Mouse (Mus musculus): ENCODE measurements around the gene Ykt6. TPM values are rescaled to one million over a fixed set of nuclear protein-coding genes. Genes with fewer than 3 reads are reported as not detected.
"Not testable (repeated sequence)": the region's sequence is repeated elsewhere in the genome, so short reads cannot be mapped to it uniquely, and the experiment has no call there.

The Ykt6 gene
- polyA plus RNA-seq, 1 experiment from 2014 or later, result 76.0 TPM

DNA sequence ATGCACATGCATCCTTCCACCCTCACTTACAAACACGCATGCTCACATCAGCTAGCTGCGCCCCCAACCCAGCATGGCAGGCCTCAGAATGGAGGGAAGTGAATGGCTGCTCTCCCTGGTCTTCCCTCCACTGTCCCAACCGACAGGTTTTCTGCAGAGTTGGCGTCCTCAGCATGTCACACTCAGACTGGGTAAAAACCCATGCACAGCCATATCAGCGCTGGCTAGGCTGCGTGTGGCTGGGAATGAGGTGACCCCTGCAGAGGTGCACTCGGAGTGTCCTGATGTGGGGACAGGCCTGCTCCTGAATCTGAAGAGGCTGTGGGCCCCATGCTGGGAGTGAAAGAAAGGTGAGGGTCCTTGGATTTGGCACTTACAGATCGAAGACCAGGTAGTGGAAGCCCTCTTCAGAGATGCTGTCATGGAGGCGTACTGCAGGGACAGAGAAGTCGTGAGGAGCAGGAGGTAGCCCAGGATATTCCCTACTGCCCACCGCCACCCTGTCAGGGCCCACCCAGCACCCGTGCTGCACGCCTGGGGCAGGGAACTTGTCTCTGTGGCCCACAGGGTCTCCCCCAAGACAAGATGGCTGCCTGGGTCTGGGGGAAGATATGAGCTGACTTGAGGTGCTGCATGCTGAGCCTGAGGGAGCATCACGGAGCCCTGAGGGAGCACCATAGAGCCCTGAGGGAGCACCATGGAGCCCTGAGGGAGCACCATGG lies 45.6 kb downstream of the Ykt6 start:
- H3K36me3 ChIP-seq, result peaks cover 6% of the 10 kb centered on the region; the same call in 1 of the 2 replicates
- 81% methylated on average over 14 of the region's 14 CpGs for WGBS
- H3K27ac ChIP-seq, result peak overlapping the region; percentile 67; the same call in 1 of the 2 replicates
- H3K4me2 ChIP-seq, result no peak overlapping the region
- 0 out of 2 replicates have a peak overlapping the region, but pooled peaks have one; percentile 46 for H3K9ac ChIP-seq
- ATAC-seq (ENCODE audit: low FRiP score), result no peak
- H3K27me3 ChIP-seq, result peaks cover 15% of the 10 kb centered on the region
- peaks cover 20% of the 10 kb centered on the region for H3K4me1 ChIP-seq (replicated peaks)
- no peak overlapping the region for H3K4me3 ChIP-seq
- no peaks in the 10 kb centered on the region for H3K9me3 ChIP-seq

DNA sequence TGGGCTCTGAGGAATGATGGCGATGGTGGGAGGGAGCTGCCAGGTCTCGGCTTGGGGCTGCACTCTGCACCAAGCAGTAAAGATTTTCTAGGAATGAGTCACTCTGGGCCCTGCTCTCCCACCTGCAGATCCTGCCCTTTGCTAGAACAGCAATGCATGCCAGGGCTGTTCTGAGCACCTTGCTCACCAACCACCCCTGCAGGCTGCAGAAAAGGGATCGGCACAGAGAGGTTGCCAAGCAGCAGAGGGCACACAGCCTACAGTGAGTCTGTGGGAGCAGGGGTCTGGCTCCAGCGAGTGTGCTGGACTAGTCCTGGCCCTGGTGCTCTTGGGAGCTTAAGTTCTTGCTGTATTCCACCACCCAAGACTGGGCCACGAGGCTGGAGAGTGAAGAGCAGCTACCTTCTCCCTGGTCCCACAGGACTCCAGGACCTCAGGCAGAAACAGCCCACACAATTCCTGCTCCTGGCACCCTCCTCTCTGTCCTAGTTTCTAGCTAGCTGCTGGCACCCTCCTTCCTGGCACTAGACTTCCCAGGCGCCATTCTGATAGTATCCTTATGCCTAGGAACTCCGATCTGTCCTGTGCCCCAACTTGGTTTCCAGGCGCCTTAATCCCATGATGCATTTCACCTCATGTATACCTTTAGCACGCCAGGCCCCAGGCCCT lies 46.6 kb downstream of the Ykt6 start:
- H3K4me2 ChIP-seq, result no peak overlapping the region
- H3K27ac ChIP-seq, result no peak overlapping the region
- peaks cover 15% of the 10 kb centered on the region for H3K27me3 ChIP-seq
- no peak overlapping the region for H3K4me3 ChIP-seq
- H3K9me3 ChIP-seq, result no peaks in the 10 kb centered on the region
- H3K36me3 ChIP-seq, result peaks cover 6% of the 10 kb centered on the region; the same call in 1 of the 2 replicates
- no peak overlapping the region for H3K9ac ChIP-seq
- no peak for ATAC-seq (ENCODE audit: low FRiP score)
- WGBS, result 80% methylated on average over 9 of the region's 9 CpGs
- peaks cover 20% of the 10 kb centered on the region for H3K4me1 ChIP-seq (replicated peaks)

DNA sequence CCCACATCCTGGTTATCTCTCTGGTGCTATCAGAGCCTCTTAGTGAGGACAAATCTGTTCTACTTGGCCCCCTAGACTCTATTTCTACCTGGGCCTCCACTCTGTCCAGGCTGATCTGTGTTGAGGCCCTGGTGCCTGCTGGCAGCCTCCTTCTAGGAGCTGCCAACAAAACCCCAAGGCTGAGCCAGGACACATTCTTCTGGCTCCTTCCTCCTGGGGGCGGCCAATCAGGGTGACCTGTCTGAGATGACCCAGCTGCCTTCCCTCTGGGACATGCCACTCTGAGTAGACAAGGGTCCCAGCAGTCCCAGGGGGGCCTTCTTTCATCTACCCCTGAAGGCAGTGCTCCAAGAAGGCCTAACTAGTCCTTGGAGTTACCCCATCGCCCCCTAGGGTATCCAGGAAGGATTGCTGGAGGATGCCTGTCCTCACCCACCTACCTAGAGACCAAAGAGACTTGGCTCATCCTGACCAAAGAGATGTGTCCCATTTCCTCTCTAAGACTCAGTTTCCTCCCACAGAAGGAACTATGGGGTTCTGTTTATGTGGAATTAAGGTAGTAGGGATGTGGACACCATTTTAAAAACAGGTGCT lies 47.6 kb downstream of the Ykt6 start:
- no peak overlapping the region for H3K4me2 ChIP-seq
- ATAC-seq (ENCODE audit: low FRiP score), result no peak
- no peak overlapping the region for H3K9ac ChIP-seq
- no peaks in the 10 kb centered on the region for H3K36me3 ChIP-seq
- H3K27ac ChIP-seq, result no peak overlapping the region
- no peak overlapping the region for H3K4me3 ChIP-seq
- H3K4me1 ChIP-seq (replicated peaks), result peaks cover 20% of the 10 kb centered on the region
- WGBS, result 34% methylated on average over 2 of the region's 2 CpGs
- no peaks in the 10 kb centered on the region for H3K9me3 ChIP-seq
- peaks cover 15% of the 10 kb centered on the region for H3K27me3 ChIP-seq

DNA sequence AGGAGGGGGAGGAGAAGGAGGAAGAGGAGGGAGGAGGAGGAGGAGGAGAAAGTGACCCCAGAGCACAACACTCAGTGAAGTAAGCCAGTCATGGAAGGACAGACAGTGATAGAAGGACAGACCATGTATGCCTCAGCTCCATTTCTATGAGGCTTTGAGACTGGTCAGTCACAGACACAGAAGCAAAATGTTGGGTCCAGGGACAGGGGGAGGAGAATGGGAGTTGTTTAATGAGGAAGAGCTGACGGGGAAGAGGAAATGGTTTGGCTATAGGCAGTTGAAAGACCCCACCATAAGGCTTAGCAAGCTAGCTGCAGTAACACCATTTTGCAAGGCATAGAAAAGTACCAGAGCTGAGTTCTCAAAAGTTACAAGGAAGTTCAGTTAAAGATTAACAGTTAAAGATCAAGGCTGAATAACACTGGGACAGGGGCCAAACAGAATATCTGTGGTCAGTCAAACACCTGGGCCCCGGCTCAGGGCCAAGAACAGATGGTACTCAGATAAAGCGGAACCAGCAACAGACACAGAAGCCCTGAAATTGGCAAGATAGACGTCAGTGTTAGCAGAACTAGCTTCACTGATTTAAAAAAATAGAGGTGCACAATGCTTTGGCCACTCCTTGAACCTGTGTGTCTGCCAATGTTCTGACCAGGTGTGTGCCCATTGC lies 50.0 kb downstream of the Ykt6 start:
- H3K4me3 ChIP-seq; H3K4me2 ChIP-seq; H3K36me3 ChIP-seq; ATAC-seq (ENCODE audit: low FRiP score); H3K27ac ChIP-seq; H3K9ac ChIP-seq; H3K9me3 ChIP-seq: not testable (repeated sequence)
- Histone ChIP-seq H3K4me1 (replicated peaks) (peaks cover 10% of the 10 kb centered on the region), H3K27me3 (peaks cover 15% of the 10 kb centered on the region)
- WGBS, result 65% methylated on average over 1 of the region's 4 CpGs

DNA sequence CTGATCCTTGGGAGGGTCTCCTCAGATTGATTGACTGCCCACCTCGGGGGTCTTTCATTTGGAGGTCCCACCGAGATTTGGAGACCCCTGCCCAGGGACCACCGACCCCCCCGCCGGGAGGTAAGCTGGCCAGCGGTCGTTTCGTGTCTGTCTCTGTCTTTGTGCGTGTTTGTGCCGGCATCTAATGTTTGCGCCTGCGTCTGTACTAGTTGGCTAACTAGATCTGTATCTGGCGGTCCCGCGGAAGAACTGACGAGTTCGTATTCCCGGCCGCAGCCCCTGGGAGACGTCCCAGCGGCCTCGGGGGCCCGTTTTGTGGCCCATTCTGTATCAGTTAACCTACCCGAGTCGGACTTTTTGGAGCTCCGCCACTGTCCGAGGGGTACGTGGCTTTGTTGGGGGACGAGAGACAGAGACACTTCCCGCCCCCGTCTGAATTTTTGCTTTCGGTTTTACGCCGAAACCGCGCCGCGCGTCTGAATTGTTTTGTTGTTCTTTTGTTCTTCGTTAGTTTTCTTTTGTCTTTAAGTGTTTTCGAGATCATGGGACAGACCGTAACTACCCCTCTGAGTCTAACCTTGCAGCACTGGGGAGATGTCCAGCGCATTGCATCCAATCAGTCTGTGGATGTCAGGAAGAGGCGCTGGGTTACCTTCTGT lies 51.0 kb downstream of the Ykt6 start:
- not testable (repeated sequence) for H3K36me3 ChIP-seq; H3K27ac ChIP-seq; ATAC-seq (ENCODE audit: low FRiP score); H3K4me1 ChIP-seq (replicated peaks); H3K9me3 ChIP-seq
- H3K27me3 ChIP-seq, result peaks cover 15% of the 10 kb centered on the region
- peak overlapping the region; percentile 59 for H3K4me2 ChIP-seq
- H3K9ac ChIP-seq, result peak overlapping the region; percentile 70; the same call in 1 of the 2 replicates
- WGBS, result 6% methylated on average over 43 of the region's 44 CpGs
- peak overlapping the region; percentile 40 for H3K4me3 ChIP-seq

DNA sequence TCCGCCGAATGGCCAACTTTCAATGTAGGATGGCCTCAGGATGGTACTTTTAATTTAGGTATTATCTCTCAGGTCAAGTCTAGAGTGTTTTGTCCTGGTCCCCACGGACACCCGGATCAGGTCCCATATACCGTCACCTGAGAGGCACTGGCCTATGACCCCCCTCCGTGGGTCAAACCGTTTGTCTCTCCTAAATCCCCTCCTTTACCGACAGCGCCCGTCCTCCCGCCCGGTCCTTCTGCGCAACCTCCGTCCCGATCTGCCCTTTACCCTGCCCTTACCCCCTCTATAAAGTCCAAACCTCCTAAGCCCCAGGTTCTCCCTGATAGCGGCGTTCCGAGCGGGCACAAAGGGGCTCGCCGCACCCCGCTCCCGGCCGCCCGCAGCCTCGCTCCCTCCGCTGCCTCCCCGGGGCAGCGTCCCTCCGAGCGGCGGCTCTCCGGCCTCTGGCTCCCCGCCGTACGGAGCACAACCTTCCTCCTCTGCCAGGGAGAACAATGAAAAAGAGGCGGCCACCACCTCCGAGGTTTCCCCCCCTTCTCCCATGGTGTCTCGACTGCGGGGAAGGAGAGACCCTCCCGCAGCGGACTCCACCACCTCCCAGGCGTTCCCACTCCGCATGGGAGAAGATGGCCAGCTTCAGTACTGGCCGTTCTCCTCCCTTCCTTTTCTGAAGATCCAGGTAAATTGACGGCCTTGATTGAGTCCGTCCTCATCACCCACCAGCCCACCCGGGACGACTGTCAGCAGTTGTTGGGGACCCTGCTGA lies 51.7 kb downstream of the Ykt6 start:
- H3K36me3 ChIP-seq; H3K4me1 ChIP-seq (replicated peaks); H3K9me3 ChIP-seq; H3K27ac ChIP-seq: not testable (repeated sequence)
- Histone ChIP-seq H3K4me2 (peak overlapping the region; percentile 59), H3K9ac (peak overlapping the region; percentile 70), H3K27me3 (peaks cover 15% of the 10 kb centered on the region), H3K4me3 (peak overlapping the region; percentile 40)
- peak; percentile 81; the same call in 1 of the 2 replicates for ATAC-seq (ENCODE audit: low FRiP score)
- WGBS, result 2% methylated on average over 22 of the region's 49 CpGs

DNA sequence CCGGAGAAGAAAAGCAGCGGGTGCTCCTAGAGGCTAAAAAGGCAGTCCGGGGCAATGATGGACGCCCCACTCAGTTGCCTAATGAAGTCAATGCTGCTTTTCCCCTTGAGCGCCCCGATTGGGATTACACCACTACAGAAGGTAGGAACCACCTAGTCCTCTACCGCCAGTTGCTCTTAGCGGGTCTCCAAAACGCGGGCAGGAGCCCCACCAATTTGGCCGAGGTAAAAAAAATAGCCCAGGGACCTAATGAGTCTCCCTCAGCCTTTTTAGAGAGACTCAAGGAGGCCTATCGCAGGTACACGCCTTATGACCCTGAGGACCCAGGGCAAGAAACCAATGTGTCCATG lies 52.3 kb downstream of the Ykt6 start:
- H3K4me3 ChIP-seq, result peak overlapping the region; percentile 36
- peak overlapping the region; percentile 66 for H3K9ac ChIP-seq
- H3K4me1 ChIP-seq (replicated peaks); H3K27ac ChIP-seq; ATAC-seq (ENCODE audit: low FRiP score); H3K9me3 ChIP-seq; H3K36me3 ChIP-seq: not testable (repeated sequence)
- peak overlapping the region; percentile 59 for H3K4me2 ChIP-seq
- WGBS, result 19% methylated on average over 11 of the region's 13 CpGs
- peaks cover 15% of the 10 kb centered on the region for H3K27me3 ChIP-seq

DNA sequence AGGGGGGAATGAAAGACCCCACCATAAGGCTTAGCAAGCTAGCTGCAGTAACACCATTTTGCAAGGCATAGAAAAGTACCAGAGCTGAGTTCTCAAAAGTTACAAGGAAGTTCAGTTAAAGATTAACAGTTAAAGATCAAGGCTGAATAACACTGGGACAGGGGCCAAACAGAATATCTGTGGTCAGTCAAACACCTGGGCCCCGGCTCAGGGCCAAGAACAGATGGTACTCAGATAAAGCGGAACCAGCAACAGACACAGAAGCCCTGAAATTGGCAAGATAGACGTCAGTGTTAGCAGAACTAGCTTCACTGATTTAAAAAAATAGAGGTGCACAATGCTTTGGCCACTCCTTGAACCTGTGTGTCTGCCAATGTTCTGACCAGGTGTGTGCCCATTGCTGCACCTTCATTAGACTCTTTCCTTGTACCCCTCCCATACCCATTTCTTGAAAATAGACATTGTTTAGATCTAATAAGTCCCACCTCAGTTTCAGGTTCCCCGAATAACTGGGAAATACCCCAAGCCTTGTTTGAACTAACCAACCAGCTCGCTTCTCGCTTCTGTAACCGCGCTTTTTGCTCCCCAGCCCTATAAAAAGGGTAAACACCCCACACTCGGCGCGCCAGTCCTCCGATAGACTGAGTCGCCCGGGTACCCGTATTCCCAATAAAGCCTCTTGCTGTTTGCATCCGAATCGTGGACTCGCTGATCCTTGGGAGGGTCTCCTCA lies 55.4 kb downstream of the Ykt6 start:
- H3K4me3 ChIP-seq; H3K27me3 ChIP-seq; H3K36me3 ChIP-seq; ATAC-seq (ENCODE audit: low FRiP score); H3K4me2 ChIP-seq; H3K9me3 ChIP-seq; H3K4me1 ChIP-seq (replicated peaks); H3K27ac ChIP-seq; H3K9ac ChIP-seq: not testable (repeated sequence)
- 98% methylated on average over 3 of the region's 18 CpGs for WGBS

DNA sequence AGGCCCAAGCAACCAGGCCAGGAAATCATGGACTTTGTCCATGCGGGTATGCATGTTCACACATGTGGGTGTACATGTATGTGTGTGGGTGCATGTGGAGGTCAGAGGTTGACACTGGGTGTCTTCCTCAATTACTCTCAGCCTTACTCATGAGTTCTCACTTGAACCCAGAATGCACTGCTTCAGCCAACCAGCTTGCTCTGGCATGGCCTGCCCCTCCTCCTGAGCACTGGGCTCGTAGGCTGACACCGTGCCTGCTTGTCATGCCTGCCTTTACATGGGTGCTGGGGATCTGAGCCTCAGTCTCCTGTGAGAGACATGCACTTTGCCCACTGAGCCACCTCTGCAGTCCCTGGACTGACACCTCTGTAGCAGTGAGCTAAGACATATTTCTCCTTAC lies 56.4 kb downstream of the Ykt6 start:
- Histone ChIP-seq H3K36me3 (peaks cover 7% of the 10 kb centered on the region), H3K9ac (no peak overlapping the region), H3K4me2 (no peak overlapping the region), H3K27ac (no peak overlapping the region), H3K4me3 (no peak overlapping the region), H3K4me1 (replicated peaks) (peaks cover 8% of the 10 kb centered on the region; the same call in 1 of the 2 replicates), H3K9me3 (no peaks in the 10 kb centered on the region), H3K27me3 (0 out of 2 replicates have a peak, but pooled peaks cover 4% of the 10 kb centered on the region)
- WGBS, result 96% methylated on average over 3 of the region's 3 CpGs
- ATAC-seq (ENCODE audit: low FRiP score), result no peak

DNA sequence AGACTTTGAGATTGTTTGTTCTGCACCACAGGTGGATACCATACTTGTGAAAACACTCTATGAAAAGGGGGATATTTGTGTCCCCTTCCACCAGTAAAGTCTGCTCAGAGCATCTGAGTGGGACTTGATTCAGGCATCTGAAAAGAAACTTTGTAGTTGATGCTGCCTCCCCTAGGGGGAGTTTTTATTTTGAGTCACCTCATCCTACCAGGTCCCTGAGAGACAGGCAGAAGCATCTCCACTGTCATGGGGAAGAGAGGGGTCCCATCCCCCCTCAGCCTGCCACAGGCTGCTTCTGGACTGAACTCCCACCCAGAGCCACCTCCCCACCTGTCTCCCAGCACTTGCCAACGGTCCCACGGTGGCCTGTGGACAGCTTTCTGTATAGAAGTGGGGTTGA lies 57.9 kb downstream of the Ykt6 start:
- Histone ChIP-seq H3K27me3 (0 out of 2 replicates have a peak, but pooled peaks cover 4% of the 10 kb centered on the region), H3K9me3 (no peaks in the 10 kb centered on the region), H3K36me3 (peaks cover 7% of the 10 kb centered on the region), H3K4me1 (replicated peaks) (peaks cover 8% of the 10 kb centered on the region; the same call in 1 of the 2 replicates), H3K9ac (no peak overlapping the region), H3K4me3 (no peak overlapping the region), H3K4me2 (no peak overlapping the region), H3K27ac (no peak overlapping the region)
- no peak for ATAC-seq (ENCODE audit: low FRiP score)
- WGBS, result 74% methylated on average over 2 of the region's 2 CpGs

DNA sequence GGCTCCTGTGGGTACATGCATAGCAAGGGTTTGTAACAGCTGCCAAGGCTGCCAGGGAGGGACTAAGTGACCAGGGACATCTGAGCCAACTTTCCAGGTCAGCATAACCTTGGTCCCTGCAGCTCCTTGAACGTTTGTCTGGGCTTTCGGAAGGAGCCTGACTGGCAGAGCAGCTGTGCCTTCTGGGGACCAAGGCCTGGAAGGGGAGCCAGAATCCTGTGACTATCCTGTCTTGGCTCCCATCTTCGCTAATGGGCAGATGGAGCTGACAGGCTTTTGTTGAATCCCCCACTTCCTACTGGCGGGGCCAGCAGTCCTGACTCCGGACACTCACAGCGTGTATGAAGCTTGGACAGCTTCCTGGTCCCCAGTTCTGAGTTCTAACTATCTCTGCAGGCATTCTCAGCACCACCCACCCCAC lies 59.5 kb downstream of the Ykt6 start:
- Histone ChIP-seq H3K9ac (no peak overlapping the region), H3K27ac (no peak overlapping the region), H3K27me3 (0 out of 2 replicates have a peak, but pooled peaks cover 4% of the 10 kb centered on the region), H3K36me3 (peaks cover 7% of the 10 kb centered on the region), H3K4me2 (no peak overlapping the region), H3K9me3 (no peaks in the 10 kb centered on the region), H3K4me3 (no peak overlapping the region), H3K4me1 (replicated peaks) (peaks cover 8% of the 10 kb centered on the region; the same call in 1 of the 2 replicates)
- ATAC-seq (ENCODE audit: low FRiP score), result no peak
- 80% methylated on average over 6 of the region's 6 CpGs for WGBS

All from hindbrain, embryonic 13.5 days (tissue).